Mouse (Mus musculus) midbrain, embryonic 15.5 days (tissue): ENCODE measurements around the gene Hapln2. TPM values are rescaled to one million over a fixed set of nuclear protein-coding genes. Genes with fewer than 3 reads are reported as not detected.

ENCODE experiments used
- ATAC-seq: fragments of 200-750 bp; cut with Nextera tagmentation; replicated peaks from 2 replicates; pipeline ENCODE4 v1.8.0; 2017; ENCODE audit warnings: moderate TSS enrichment
- H3K27ac ChIP-seq: fragments of 300-500 bp; sonication (generic); 2 replicates; pipeline ENCODE4 v1.5.1; 2015; ENCODE audit warnings: mild to moderate bottlenecking, inconsistent platforms
- H3K27me3 ChIP-seq: fragments of 300-500 bp; sonication (generic); replicated peaks from 2 replicates; pipeline ENCODE4 v1.6.1; 2015; ENCODE audit warnings: inconsistent platforms
- H3K36me3 ChIP-seq: fragments of 300-500 bp; sonication (generic); replicated peaks from 2 replicates; pipeline ENCODE4 v1.6.1; 2015; ENCODE audit warnings: inconsistent platforms
- H3K4me1 ChIP-seq: fragments of 300-500 bp; sonication (generic); 2 replicates; pipeline ENCODE4 v1.6.1; 2015; ENCODE audit warnings: inconsistent platforms
- H3K4me2 ChIP-seq: fragments of 300-500 bp; sonication (generic); 2 replicates; pipeline ENCODE4 v1.6.1; 2015; ENCODE audit warnings: inconsistent platforms, mild to moderate bottlenecking, moderate library complexity
- H3K4me3 ChIP-seq: fragments of 300-500 bp; sonication (generic); 2 replicates; pipeline ENCODE4 v1.5.1; 2015; ENCODE audit warnings: mild to moderate bottlenecking, inconsistent platforms
- H3K9ac ChIP-seq: fragments of 300-500 bp; sonication (generic); 2 replicates; pipeline ENCODE4 v1.6.1; 2015; ENCODE audit warnings: mild to moderate bottlenecking, inconsistent platforms
- H3K9me3 ChIP-seq: fragments of 300-500 bp; sonication (generic); 2 replicates; pipeline ENCODE4 v1.6.1; 2016; ENCODE audit warnings: inconsistent platforms
- WGBS: fragments of 180-500 bp; shearing (Covaris S2); methylation state at CpG from one replicate; pipeline ENCODE4 v1.1.7; 2015; ENCODE audit warnings: mixed read lengths; 5-methylcytosine and 5-hydroxymethylcytosine counted together
- polyA plus RNA-seq: library from polyadenylated mRNA; unstranded; fragments of >200 nt; fragmentation: Nextera tagmentation; extraction: Ambion mirVana; gene quantifications from 2 replicates; pipeline ENCODE4 v1.2.1, GENCODE M21; 2015

Gene Hapln2
- polyA plus RNA-seq, 1 experiment from 2014 or later, result 0.71 TPM

DNA sequence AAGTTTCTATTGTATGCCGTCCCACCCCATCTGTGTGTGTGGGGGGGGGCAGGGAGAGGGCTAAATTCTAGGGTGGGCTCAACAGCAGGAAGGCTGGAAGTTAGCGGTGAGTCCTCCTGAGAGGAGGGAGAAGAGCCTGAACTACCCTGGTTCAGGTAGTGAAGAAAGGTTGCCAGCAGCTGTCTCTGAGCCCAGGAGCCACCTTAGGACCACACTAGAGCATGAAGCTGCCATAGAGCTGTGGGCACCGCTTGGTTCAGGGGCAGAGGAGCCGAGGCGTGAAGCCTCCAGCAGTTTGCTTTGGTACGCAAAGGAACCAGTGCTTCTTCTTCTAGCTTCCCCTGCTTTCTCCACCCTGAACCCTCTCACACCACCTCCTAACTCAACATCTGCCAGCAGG, 43.8 kb downstream of the Hapln2 start:
- no peak for ATAC-seq
- no peaks in the 10 kb centered on the region for H3K36me3 ChIP-seq
- H3K27me3 ChIP-seq, result 0 out of 2 replicates have a peak, but pooled peaks cover 1% of the 10 kb centered on the region
- H3K4me3 ChIP-seq, result no peak overlapping the region
- H3K9me3 ChIP-seq, result no peaks in the 10 kb centered on the region
- peak overlapping the region; percentile 29; the same call in 1 of the 2 replicates for H3K4me2 ChIP-seq
- peaks cover 57% of the 10 kb centered on the region for H3K4me1 ChIP-seq
- 45% methylated on average over 6 of the region's 6 CpGs for WGBS
- H3K9ac ChIP-seq, result peak overlapping the region; percentile 13; the same call in 1 of the 2 replicates
- H3K27ac ChIP-seq, result no peak overlapping the region

DNA sequence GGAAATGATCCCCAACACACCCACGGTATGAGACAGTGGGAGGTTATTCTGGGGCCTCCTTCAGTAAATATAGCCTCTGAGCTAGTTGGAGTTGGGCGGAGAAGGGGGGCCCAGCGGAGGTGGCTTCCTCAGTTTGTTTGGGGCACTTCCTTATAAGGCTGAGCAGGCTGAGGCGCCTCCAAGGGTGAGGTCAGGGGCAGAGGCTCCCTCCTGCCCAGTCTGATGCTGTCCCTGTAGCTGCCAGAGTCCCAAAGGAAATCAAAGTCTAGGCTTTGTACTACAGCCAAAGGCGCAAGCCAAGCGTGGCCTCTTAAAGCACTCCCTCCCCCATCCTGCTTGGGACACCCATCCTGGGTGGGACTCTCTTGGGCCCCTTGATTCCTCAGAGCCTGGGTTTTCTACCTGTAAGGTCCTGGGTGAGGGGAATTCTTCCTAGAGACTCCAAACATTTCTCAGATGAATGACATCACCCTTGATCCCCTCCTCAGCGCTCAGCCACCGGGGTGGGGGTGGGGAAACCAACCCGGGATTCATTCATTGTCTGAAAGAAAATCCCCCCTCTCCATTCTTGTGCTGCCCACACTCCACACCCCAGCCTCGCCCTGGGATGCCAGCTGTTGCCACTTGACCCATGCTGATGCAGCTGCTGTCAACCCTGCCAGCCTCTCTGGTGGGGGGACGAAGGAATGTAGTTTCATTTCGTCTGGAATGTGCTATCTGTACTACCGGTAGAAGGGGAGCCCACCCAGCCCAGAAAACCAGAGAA, 44.4 kb downstream of the Hapln2 start:
- no peak overlapping the region for H3K4me3 ChIP-seq
- H3K9me3 ChIP-seq, result no peaks in the 10 kb centered on the region
- H3K36me3 ChIP-seq, result no peaks in the 10 kb centered on the region
- WGBS, result 6% methylated on average over 13 of the region's 13 CpGs
- peaks cover 53% of the 10 kb centered on the region for H3K4me1 ChIP-seq
- H3K9ac ChIP-seq, result peak overlapping the region; percentile 13; the same call in 1 of the 2 replicates
- ATAC-seq, result peak; percentile 15; the same call in 1 of the 2 replicates
- peak overlapping the region; percentile 50 for H3K27ac ChIP-seq
- no peaks in the 10 kb centered on the region for H3K27me3 ChIP-seq
- peak overlapping the region; percentile 29 for H3K4me2 ChIP-seq

DNA sequence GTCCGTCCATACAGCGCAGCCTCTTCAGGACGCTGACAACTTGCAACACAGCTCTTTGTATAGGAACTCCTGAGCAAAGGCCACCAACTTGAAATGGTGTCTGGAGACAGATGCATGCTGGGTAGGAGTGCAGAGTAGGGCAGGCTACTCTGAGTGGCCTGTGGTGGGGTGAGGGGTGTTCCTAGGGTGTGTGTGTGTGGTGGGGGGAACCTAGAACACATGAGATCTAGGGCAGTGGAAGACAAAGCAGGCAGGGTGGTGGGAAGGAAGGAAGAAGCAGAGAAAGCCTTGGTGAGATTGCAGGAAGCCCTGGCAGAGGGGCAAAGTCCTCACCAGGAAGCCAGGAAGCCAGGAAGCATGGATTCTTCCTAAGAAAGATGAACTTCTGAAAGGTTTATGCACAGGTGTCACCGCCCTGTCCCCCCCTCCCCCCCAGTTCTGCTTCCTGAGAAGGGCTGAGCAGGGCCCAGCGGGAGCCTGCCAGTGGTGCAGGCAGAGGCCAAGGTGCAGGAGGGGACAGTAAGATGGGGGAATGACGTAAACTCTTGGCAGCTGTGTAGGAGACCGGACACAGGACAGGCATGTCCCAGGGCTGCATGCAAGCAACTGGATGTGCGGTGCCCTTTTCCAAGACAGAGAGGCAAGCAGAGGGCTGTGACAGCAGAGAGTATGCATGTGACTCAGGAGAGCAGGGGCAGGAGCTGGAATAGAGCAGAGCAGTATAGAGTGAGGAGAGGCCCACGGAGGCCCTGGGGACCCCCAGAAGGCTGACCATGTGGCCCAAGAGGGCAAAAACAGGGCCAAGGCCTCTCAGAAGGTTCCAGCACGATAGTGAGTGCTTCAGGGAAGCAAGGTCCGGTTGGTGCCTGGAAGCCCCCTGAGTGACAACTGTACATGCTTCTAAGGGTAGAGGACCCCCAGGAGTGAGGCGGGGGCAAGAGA, 45.2 kb downstream of the Hapln2 start:
- no peak overlapping the region for H3K4me3 ChIP-seq
- peak overlapping the region; percentile 50 for H3K27ac ChIP-seq
- no peak overlapping the region for H3K4me2 ChIP-seq
- no peaks in the 10 kb centered on the region for H3K9me3 ChIP-seq
- WGBS, result 35% methylated on average over 12 of the region's 12 CpGs
- no peaks in the 10 kb centered on the region for H3K27me3 ChIP-seq
- no peaks in the 10 kb centered on the region for H3K36me3 ChIP-seq
- no peak overlapping the region for H3K9ac ChIP-seq
- no peak for ATAC-seq
- peaks cover 44% of the 10 kb centered on the region for H3K4me1 ChIP-seq

DNA sequence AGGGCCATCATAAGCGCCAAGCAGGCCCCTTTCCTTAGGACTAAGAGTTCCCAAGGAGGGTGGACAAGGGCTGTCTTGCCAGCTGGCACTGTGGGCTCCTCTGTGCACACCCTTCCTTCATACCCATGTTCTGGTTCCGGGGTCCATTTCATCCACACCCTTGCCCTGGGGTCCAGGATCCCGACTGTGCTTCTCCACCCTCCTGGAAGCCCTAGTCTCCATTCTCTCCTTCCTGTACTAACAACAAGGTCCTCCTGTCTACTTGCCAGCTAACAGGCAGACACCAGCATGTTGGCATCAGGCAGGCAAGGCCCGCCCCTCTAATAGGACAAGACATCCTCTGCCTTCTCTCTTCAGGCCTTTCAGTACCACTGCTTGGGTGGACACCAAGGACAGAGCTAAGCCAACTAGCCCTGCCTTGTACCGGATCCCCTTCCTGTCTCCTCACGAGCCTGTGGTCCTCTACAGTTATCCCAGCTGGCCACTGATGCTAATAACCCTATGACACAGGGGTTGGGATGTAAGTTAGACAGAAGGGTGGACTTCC, 46.1 kb downstream of the Hapln2 start:
- H3K36me3 ChIP-seq, result no peaks in the 10 kb centered on the region
- no peak overlapping the region for H3K9ac ChIP-seq
- H3K4me1 ChIP-seq, result peaks cover 37% of the 10 kb centered on the region
- ATAC-seq, result no peak
- H3K4me2 ChIP-seq, result no peak overlapping the region
- H3K27ac ChIP-seq, result no peak overlapping the region
- H3K27me3 ChIP-seq, result no peaks in the 10 kb centered on the region
- H3K9me3 ChIP-seq, result no peaks in the 10 kb centered on the region
- H3K4me3 ChIP-seq, result no peak overlapping the region
- 91% methylated on average over 6 of the region's 6 CpGs for WGBS

DNA sequence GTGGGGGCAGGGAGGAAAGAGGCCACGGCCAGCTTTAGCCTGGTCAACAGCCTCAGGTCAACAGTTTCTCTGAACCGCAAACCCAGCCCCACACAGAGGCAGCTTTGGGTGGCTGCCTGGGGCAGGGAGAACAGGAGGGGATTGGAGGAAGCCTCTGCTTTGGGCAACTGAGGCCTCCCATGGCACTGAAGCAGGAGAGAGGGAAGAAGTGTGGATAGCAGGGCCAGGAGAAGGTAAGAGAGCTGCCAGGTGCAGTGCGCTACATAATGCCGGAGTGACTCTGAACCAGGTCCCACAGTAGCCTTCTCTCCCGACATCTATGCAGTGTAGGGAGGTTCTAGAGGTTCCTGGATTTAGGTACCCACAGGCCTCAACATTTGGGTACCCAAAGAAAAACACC, 46.7 kb downstream of the Hapln2 start:
- Histone ChIP-seq H3K9me3 (no peaks in the 10 kb centered on the region), H3K27me3 (no peaks in the 10 kb centered on the region), H3K4me2 (no peak overlapping the region), H3K27ac (no peak overlapping the region), H3K9ac (no peak overlapping the region), H3K4me3 (no peak overlapping the region), H3K4me1 (peaks cover 35% of the 10 kb centered on the region), H3K36me3 (no peaks in the 10 kb centered on the region)
- no peak for ATAC-seq
- 67% methylated on average over 5 of the region's 5 CpGs for WGBS

DNA sequence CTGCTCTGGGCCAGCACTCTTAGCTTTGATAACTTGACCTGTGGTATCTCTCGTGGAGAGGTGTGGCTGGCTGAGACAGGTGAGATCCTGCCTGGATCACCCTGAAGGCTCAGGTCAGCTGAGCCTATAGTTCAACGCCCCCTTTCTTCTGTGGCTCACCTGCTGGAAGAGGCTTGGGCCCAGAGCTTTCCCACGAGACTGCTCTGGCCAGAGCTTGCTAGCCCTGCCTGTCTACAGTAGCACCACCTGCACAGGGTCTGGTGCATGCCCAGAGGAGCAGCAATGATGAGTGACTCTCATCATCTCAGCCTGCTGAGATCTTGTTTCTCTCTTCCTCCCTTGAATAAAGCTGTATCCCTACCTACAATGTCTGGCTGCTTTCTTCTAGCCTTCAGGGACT, 47.3 kb downstream of the Hapln2 start:
- no peaks in the 10 kb centered on the region for H3K9me3 ChIP-seq

DNA sequence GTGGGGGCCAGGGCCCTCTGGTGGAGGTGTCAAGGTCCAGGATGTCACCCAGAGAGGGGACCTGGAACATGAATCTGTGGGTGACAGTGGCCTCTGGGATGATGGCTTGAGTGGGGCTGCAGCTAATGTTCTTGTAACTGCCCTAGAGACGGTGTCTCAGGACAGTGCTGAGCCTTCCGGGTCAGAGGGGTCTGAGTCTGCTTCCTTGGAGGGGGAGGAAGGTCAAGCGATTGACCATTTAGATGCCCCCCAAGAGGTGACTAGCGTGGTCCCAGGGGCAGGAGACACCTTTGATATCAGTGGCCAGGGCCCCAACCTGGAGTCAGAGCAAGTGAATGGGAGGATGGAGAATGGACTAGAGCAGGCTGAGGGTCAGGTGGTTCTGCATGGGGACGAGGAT, 47.9 kb downstream of the Hapln2 start:
- H3K4me1 ChIP-seq, result peaks cover 31% of the 10 kb centered on the region

More for the DNA sequence above, 47.3 kb downstream of the Hapln2 start:
- H3K27me3 ChIP-seq, result no peaks in the 10 kb centered on the region
- H3K36me3 ChIP-seq, result no peaks in the 10 kb centered on the region
- no peak for ATAC-seq
- no peak overlapping the region for H3K4me3 ChIP-seq
- H3K27ac ChIP-seq, result no peak overlapping the region
- H3K4me2 ChIP-seq, result no peak overlapping the region
- peaks cover 29% of the 10 kb centered on the region for H3K4me1 ChIP-seq
- no peak overlapping the region for H3K9ac ChIP-seq
- WGBS, result 62% methylated on average over 3 of the region's 3 CpGs

DNA sequence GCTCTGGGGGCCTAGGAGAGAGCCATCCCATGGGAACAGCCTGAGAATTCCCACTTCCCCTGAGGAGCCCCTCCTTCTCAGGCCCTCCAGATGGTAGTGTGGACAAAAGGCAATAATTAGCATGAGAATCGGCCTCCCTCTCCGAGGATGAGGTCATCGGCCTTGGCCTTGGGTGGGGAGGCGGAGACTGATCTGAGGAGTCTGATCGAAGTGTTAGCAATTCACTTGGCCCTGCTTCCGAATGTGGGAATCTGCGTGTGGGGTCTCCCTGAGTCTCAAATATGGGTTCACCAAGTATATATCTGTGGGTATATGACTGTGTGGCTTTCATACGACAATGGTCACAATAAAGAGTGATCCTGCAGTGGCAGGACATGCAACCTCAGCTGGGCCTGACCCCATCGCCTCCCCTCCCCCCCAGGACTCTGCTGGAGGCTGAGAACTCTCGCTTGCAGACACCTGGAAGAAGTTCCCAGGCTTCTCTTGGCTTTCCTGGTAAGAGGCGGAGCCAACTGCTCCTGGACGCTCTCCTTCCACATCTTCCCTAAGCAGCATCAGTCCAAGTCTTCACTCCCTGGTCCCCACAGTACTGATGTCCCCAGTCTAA, 52.9 kb downstream of the Hapln2 start:
- Histone ChIP-seq H3K36me3 (no peaks in the 10 kb centered on the region), H3K4me2 (peak overlapping the region; percentile 93), H3K4me1 (peaks cover 46% of the 10 kb centered on the region), H3K27ac (peak overlapping the region; percentile 67), H3K4me3 (peak overlapping the region; percentile 51), H3K9me3 (no peaks in the 10 kb centered on the region), H3K9ac (no peak overlapping the region), H3K27me3 (0 out of 2 replicates have a peak, but pooled peaks cover 4% of the 10 kb centered on the region)
- ATAC-seq, result no peak; the same call in 1 of the 2 replicates
- 8% methylated on average over 12 of the region's 12 CpGs for WGBS

More for the DNA sequence above, 47.9 kb downstream of the Hapln2 start:
- no peak overlapping the region for H3K27ac ChIP-seq
- H3K9me3 ChIP-seq, result no peaks in the 10 kb centered on the region
- H3K4me2 ChIP-seq, result no peak overlapping the region
- no peak overlapping the region for H3K9ac ChIP-seq
- no peak overlapping the region for H3K4me3 ChIP-seq
- WGBS, result 88% methylated on average over 5 of the region's 5 CpGs
- no peaks in the 10 kb centered on the region for H3K36me3 ChIP-seq
- H3K27me3 ChIP-seq, result no peaks in the 10 kb centered on the region
- no peak for ATAC-seq

DNA sequence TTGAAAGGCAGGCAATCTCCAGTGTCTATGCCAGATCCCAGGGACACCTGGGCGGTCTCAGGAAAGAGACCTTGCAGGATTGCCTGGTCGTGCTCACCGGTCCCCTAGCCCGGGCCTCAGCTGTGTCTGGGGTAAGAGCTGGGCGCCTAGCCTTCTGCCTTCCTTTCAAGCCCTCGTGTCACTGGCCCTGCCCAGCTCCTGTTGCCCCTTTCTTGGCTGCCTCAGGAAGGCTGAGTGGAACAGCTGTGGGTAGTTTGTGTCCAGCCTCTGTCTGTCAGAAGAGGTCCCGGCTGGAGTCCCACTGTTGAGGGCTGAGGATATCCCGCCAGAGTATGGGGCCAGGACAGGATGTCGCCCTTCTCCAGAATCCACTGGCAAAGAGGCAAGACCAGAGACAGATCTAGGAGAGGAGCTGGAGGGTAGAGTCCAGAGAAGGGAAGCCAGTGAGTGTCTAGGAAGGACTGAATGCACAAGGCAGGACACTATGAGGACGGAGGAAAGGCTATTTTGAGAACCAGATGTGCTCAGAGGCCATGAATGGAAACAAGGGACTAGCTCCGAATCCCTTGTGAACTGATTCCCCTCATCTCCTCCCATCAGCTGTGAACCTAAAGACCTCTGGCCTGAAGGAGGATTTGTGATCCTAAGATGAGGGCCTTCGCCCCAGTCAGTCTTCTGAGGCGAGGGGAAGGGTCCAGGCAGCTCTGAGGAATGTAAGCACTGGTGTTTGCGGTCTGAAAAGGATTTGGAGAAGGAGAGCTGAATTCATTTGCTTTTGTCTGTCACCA, 53.6 kb downstream of the Hapln2 start:
- Histone ChIP-seq H3K9ac (peak overlapping the region; percentile 21; the same call in 1 of the 2 replicates), H3K36me3 (no peaks in the 10 kb centered on the region), H3K4me1 (peaks cover 46% of the 10 kb centered on the region), H3K27me3 (0 out of 2 replicates have a peak, but pooled peaks cover 4% of the 10 kb centered on the region), H3K27ac (peak overlapping the region; percentile 67), H3K9me3 (no peaks in the 10 kb centered on the region), H3K4me2 (peak overlapping the region; percentile 93), H3K4me3 (peak overlapping the region; percentile 51)
- ATAC-seq, result no peak
- WGBS, result 15% methylated on average over 14 of the region's 14 CpGs

DNA sequence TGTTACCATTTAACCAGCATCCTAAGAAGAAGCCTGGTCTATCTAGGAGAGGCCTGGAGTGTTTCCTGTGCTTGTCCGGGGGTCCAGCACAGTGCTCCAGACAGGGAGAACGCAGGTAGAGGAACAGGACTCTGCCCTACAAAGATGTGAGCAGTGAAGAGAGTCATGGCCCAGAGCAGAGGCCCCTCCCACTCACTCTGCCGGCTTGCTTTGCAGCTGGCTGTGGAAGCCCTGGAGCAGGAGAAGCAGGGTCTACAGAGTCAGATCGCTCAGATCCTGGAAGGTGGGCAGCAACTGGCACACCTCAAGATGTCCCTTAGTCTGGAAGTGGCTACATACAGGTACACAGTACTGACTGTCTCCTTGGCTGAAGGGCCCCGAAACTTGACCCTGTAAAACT, 54.6 kb downstream of the Hapln2 start:
- peak overlapping the region; percentile 67 for H3K27ac ChIP-seq
- 16% methylated on average over 5 of the region's 5 CpGs for WGBS
- peak overlapping the region; percentile 93 for H3K4me2 ChIP-seq
- H3K27me3 ChIP-seq, result 0 out of 2 replicates have a peak, but pooled peaks cover 4% of the 10 kb centered on the region
- H3K9ac ChIP-seq, result 0 out of 2 replicates have a peak overlapping the region, but pooled peaks have one; percentile 7
- H3K4me3 ChIP-seq, result peak overlapping the region; percentile 51
- no peak; the same call in 1 of the 2 replicates for ATAC-seq
- H3K9me3 ChIP-seq, result no peaks in the 10 kb centered on the region
- H3K36me3 ChIP-seq, result no peaks in the 10 kb centered on the region
- peaks cover 46% of the 10 kb centered on the region for H3K4me1 ChIP-seq

DNA sequence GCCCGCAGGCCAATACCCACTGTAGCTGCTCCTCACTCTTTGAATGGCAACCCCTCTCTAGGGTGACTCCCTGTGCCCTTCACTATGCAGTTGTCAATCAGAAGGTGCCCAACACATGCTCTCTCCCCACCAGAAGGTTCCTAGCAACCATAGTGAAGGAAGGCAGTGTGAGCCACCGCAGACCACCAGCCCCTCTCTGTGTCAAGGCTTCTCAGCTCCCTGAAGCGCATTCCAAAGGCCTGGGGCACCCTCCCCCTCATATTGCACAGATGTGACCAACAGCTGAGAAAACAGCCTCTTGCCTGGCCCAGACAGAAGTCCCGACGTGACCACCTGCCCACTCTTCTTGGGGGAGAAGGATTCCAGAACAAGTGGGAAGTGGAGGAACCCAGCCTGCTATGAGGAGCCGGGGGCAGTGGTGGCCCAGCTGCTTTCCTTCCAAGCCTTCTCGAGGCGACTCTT, 55.1 kb downstream of the Hapln2 start:
- WGBS, result 5% methylated on average over 8 of the region's 8 CpGs
- peak overlapping the region; percentile 66 for H3K27ac ChIP-seq

More for the DNA sequence above, 55.1 kb downstream of the Hapln2 start:
- H3K9me3 ChIP-seq, result no peaks in the 10 kb centered on the region
- H3K27me3 ChIP-seq, result 0 out of 2 replicates have a peak, but pooled peaks cover 4% of the 10 kb centered on the region
- peak; percentile 46 for ATAC-seq
- H3K9ac ChIP-seq, result no peak overlapping the region; the same call in 1 of the 2 replicates
- peak overlapping the region; percentile 93 for H3K4me2 ChIP-seq
- no peaks in the 10 kb centered on the region for H3K36me3 ChIP-seq
- peak overlapping the region; percentile 51 for H3K4me3 ChIP-seq
- H3K4me1 ChIP-seq, result peaks cover 46% of the 10 kb centered on the region
